Mouse (Mus musculus) lung, postnatal 0 days (tissue): Measurements from ENCODE around the gene Fgf12.

Source experiments
- CTCF ChIP-seq: IDR thresholded peaks from 2 replicates; pipeline ENCODE4 v1.5.1; 2016; ENCODE audit warnings: antibody characterized with exemption, mild to moderate bottlenecking
- EP300 ChIP-seq: IDR thresholded peaks from 2 replicates; pipeline ENCODE4 v1.6.1; 2016; ENCODE audit warnings: antibody characterized with exemption, mild to moderate bottlenecking, control low read depth

DNA sequence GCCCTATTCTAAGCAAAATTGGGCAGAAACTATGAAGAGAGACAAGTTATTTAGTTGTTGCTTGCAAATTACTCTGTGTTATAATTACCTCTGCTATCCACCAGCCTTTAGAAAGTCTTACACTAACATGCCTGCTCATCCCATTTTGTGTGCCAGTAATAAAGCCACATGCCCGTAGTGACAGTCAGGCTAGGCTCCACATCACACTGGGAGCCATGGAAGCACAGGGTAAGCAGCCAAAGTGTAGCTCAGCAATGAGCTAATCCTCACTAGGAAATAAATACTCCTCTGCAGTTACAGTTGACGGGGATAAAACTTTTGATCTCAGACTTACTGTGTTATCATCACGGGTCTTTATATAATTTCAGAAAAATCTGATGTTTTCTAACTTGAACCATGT is 298.0 kb downstream of the Fgf12 start:
- TF ChIP-seq EP300, result no peak
- no peak for TF ChIP-seq CTCF
